In genomic region chr13:75788178-75788577, GRCm38 (mm10) we compare ENCODE assay signal across 27 mouse cellular contexts. TPM values are rescaled to one million over a fixed set of nuclear protein-coding genes. Genes with fewer than 3 reads are reported as not detected.
A peak's percentile ranks its signal among the peaks of the same experiment; 100 is the strongest.
DNase-seq lines count a peak whose midpoint lies in the region; ATAC-seq and TF ChIP-seq lines count a peak whose summit lies in the region.
"Had no signal": no experiment of that assay in that cellular context is flagged by ENCODE, and none has a peak within 500 bp of the region (broad histone marks: within the 10 kb centered on the region; RNA-seq: fewer than 3 reads in every experiment).

No protein-coding gene starts in this region.

- TF ChIP-seq POLR2A in heart, adult 2 months (IDR thresholded peaks at IDR 0.05; ENCODE audit: insufficient read depth, low read depth, low read length) = no peak
- no peak for TF ChIP-seq POLR2A in lung, adult 2 months (IDR thresholded peaks at IDR 0.05; ENCODE audit: borderline replicate concordance, extremely low read depth, low read depth, low read length)

- ATAC-seq in megakaryocyte, adult 5-6 weeks (ENCODE audit: poor library complexity, severe bottlenecking) = peak; percentile 75
- ATAC-seq: forebrain, embryonic 14.5 days; intestine, postnatal 0 days; midbrain, embryonic 15.5 days had no signal

- H3K9me3 ChIP-seq in heart, embryonic 10.5 days = no peaks in the 10 kb centered on the region
- H3K9me3 ChIP-seq: embryonic facial prominence, embryonic 10.5 days; embryonic facial prominence, embryonic 15.5 days; hindbrain, embryonic 12.5 days; limb, embryonic 12.5 days; liver, embryonic 15.5 days; midbrain, embryonic 10.5 days; midbrain, embryonic 15.5 days; neural tube, embryonic 12.5 days had no signal

- peak; percentile 48 for DNase-seq in heart, embryonic 10.5 days (ENCODE audit: low spot score)
- DNase-seq in heart, adult 2 months = no peak
- peak; percentile 63 for DNase-seq in lung, postnatal 36 days
- no peak for DNase-seq in lung, adult 2 months
- no peak for DNase-seq in adrenal gland, postnatal 10 days
- DNase-seq in natural killer cell, adult 2 months (ENCODE audit: low spot score in 2 of 2) = no peak
- DNase-seq: adrenal gland, postnatal 14 days; cerebellum, adult 11-12 months; cerebellum, adult 9-11 months; gastrocnemius, postnatal 25 days; kidney, adult 9 months; kidney, postnatal 14 days; lung, postnatal 10 days; thymus, postnatal 4 days had no signal

- no peaks in the 10 kb centered on the region for H3K4me1 ChIP-seq in heart, embryonic 10.5 days
- no peaks in the 10 kb centered on the region for H3K4me1 ChIP-seq in heart, adult 2 months (ENCODE audit: control insufficient read depth, insufficient read depth, low read length)
- H3K4me1 ChIP-seq in lung, adult 2 months (ENCODE audit: control insufficient read depth, insufficient read depth, low read length) = peaks cover 2% of the 10 kb centered on the region; the same call in 1 of the 2 replicates
- H3K4me1 ChIP-seq: embryonic facial prominence, embryonic 15.5 days; hindbrain, embryonic 12.5 days; limb, embryonic 12.5 days; midbrain, embryonic 10.5 days; midbrain, embryonic 15.5 days; neural tube, embryonic 12.5 days had no signal

- H3K4me3 ChIP-seq in heart, embryonic 10.5 days = no peak overlapping the region
- no peak overlapping the region for H3K4me3 ChIP-seq in heart, adult 2 months
- H3K4me3 ChIP-seq in lung, adult 2 months (replicated peaks; ENCODE audit: extremely low read depth, low read depth, low read length) = no peak overlapping the region
- H3K4me3 ChIP-seq: embryonic facial prominence, embryonic 10.5 days; embryonic facial prominence, embryonic 15.5 days; hindbrain, embryonic 12.5 days; left cerebral cortex, adult 2 months; limb, embryonic 12.5 days; liver, embryonic 15.5 days; midbrain, embryonic 10.5 days; midbrain, embryonic 15.5 days; neural tube, embryonic 12.5 days had no signal

- no peaks in the 10 kb centered on the region for H3K36me3 ChIP-seq in heart, embryonic 10.5 days
- H3K36me3 ChIP-seq in heart, adult 2 months (ENCODE audit: control insufficient read depth, insufficient read depth, low read length) = no peaks in the 10 kb centered on the region
- H3K36me3 ChIP-seq: embryonic facial prominence, embryonic 10.5 days; embryonic facial prominence, embryonic 15.5 days; hindbrain, embryonic 12.5 days; limb, embryonic 12.5 days; midbrain, embryonic 10.5 days; midbrain, embryonic 15.5 days; neural tube, embryonic 12.5 days had no signal

- no peak overlapping the region for H3K27ac ChIP-seq in heart, embryonic 10.5 days
- no peak overlapping the region for H3K27ac ChIP-seq in heart, adult 2 months
- H3K27ac ChIP-seq: embryonic facial prominence, embryonic 10.5 days; embryonic facial prominence, embryonic 15.5 days; hindbrain, embryonic 12.5 days; left cerebral cortex, adult 2 months; limb, embryonic 12.5 days; liver, embryonic 15.5 days; midbrain, embryonic 10.5 days; midbrain, embryonic 15.5 days; neural tube, embryonic 12.5 days had no signal

- H3K79me2 ChIP-seq in heart, adult 2 months (replicated peaks; ENCODE audit: control insufficient read depth, insufficient read depth, low read length) = no peaks in the 10 kb centered on the region

- H3K9ac ChIP-seq in heart, adult 2 months (ENCODE audit: low read depth, low read length) = no peak overlapping the region
- H3K9ac ChIP-seq: embryonic facial prominence, embryonic 15.5 days; hindbrain, embryonic 12.5 days; limb, embryonic 12.5 days; liver, embryonic 15.5 days; midbrain, embryonic 15.5 days; neural tube, embryonic 12.5 days had no signal

- 92% methylated on average over 4 of the region's 4 CpGs for WGBS in heart, embryonic 10.5 days
- 90% methylated on average over 4 of the region's 4 CpGs for WGBS in heart, adult 2 months
- WGBS in lung, adult 2 months = 75% methylated on average over 4 of the region's 4 CpGs

- no peaks in the 10 kb centered on the region for H3K27me3 ChIP-seq in heart, embryonic 10.5 days (ENCODE audit: insufficient read depth, poor library complexity, severe bottlenecking)
- H3K27me3 ChIP-seq in heart, adult 2 months (ENCODE audit: control insufficient read depth, insufficient read depth, low read length) = no peaks in the 10 kb centered on the region
- H3K27me3 ChIP-seq: embryonic facial prominence, embryonic 15.5 days; hindbrain, embryonic 12.5 days; limb, embryonic 12.5 days; liver, embryonic 15.5 days; midbrain, embryonic 15.5 days; neural tube, embryonic 12.5 days; Patski had no signal

- no peak for TF ChIP-seq EP300 in heart, adult 2 months (IDR thresholded peaks at IDR 0.05; ENCODE audit: insufficient read depth, low read depth, low read length)

- TF ChIP-seq CTCF in heart, adult 2 months (IDR thresholded peaks at IDR 0.05) = no peak
- no peak for TF ChIP-seq CTCF in lung, adult 2 months (IDR thresholded peaks at IDR 0.05; ENCODE audit: insufficient read depth, low read length)

- intact Hi-C loops in heart, adult 2 months (cut with DNase I) = no loop called here

RNA-seq across cellular contexts. Expression of gene Glrx, which starts 51.5 kb away (rescaled TPM):
- 50.6 and 74.5 TPM in 2 replicates for polyA plus RNA-seq in heart, embryonic 10.5 days (2016; fragmentation: Nextera tagmentation; extraction: Ambion mirVana)
- 10 to 100 TPM; 36.6 to 38.8 TPM for total RNA-seq in heart, adult 2 months (2021)
- 48.5 and 95.2 TPM in 2 replicates for polyA plus RNA-seq in heart, adult 2 months (2012; rRNA removed)
- 23.3 and 65.9 TPM in 2 replicates for polyA plus RNA-seq in lung, adult 2 months (2012; rRNA removed)
- 272 and 276 TPM in 2 replicates for total RNA-seq in megakaryocyte, adult 5-6 weeks (2015)
- total RNA-seq in megakaryocyte, adult 5-6 weeks (2017) = 147 and 155 TPM in 2 replicates
- 10 to 100 TPM; 27.5 to 32.2 TPM for total RNA-seq in adrenal gland, postnatal 10 days (2021)

Comparison
In these comparisons a context has a peak if more than half of its experiments do, and no peak if none do; other contexts are left out.
1. DNase-seq: peak in heart, embryonic 10.5 days (single experiment) and lung, postnatal 36 days (single experiment); none in heart, adult 2 months (0 of 2), lung, adult 2 months (single experiment), adrenal gland, postnatal 10 days (single experiment) and natural killer cell, adult 2 months (0 of 2).